Mouse (Mus musculus): ENCODE data around the gene Gnl3. TPM values are rescaled to one million over a fixed set of nuclear protein-coding genes. Genes with fewer than 3 reads are reported as not detected.
A peak's percentile ranks its signal among the peaks of the same experiment; 100 is the strongest.

Gnl3 gene
- total RNA-seq (2012; rRNA removed) (136 and 207 TPM in 2 replicates), total RNA-seq (2014; rRNA removed) (321 and 385 TPM in 2 replicates), polyA plus RNA-seq (2012; ENCODE audit: insufficient read length, low read depth) (364 and 365 TPM in 2 replicates)

- no peak; the same call in 1 of the 2 replicates for TF ChIP-seq GABPA (IDR thresholded peaks at IDR 0.05; ENCODE audit: insufficient replicate concordance, low read depth, low read length)
- peak; percentile 99 for TF ChIP-seq MYC (IDR thresholded peaks at IDR 0.05; ENCODE audit: low read depth, low read length)
- TF ChIP-seq UBTF (IDR thresholded peaks at IDR 0.05; ENCODE audit: low read depth, low read length) = no peak
- TF ChIP-seq JUND (conservative IDR thresholded peaks at IDR 0.05; ENCODE audit: low read depth, low read length) = no peak
- 0 out of 2 replicates have a peak, but pooled peaks have one; percentile 19 for TF ChIP-seq ETS1 (conservative IDR thresholded peaks at IDR 0.05; ENCODE audit: low read depth, low read length)
- peak; percentile 92 for TF ChIP-seq TCF12 (IDR thresholded peaks at IDR 0.05; ENCODE audit: low read depth, low read length)
- peak; percentile 83; the same call in 1 of the 2 replicates for TF ChIP-seq KAT2A (IDR thresholded peaks at IDR 0.05; ENCODE audit: insufficient replicate concordance, low read length)
- TF ChIP-seq MAX (IDR thresholded peaks at IDR 0.05; ENCODE audit: low read length) = peak; percentile 99
- peak; percentile 44; the same call in 1 of the 2 replicates for TF ChIP-seq MEF2A (IDR thresholded peaks at IDR 0.05; ENCODE audit: borderline replicate concordance, low read depth, low read length)
- TF ChIP-seq MXI1 (IDR thresholded peaks at IDR 0.05; ENCODE audit: low read depth, low read length) = peak; percentile 99
- peak; percentile 80 for TF ChIP-seq HCFC1 (IDR thresholded peaks at IDR 0.05; ENCODE audit: low read depth, low read length)
- TF ChIP-seq PAX5 (IDR thresholded peaks at IDR 0.05; ENCODE audit: low read length) = no peak
- TF ChIP-seq RAD21 (IDR thresholded peaks at IDR 0.05; ENCODE audit: low read depth, low read length) = no peak
- no peak for TF ChIP-seq ZNF384 (IDR thresholded peaks at IDR 0.05; ENCODE audit: low read depth, low read length)
- TF ChIP-seq POLR2A (IDR thresholded peaks at IDR 0.05; ENCODE audit: low read depth, low read length) = peak; percentile 95
- no peak for TF ChIP-seq CHD2 (IDR thresholded peaks at IDR 0.05; ENCODE audit: low read length)
- TF ChIP-seq CHD1 (IDR thresholded peaks at IDR 0.05; ENCODE audit: low read depth, low read length) = no peak
- no peak for TF ChIP-seq RCOR1 (conservative IDR thresholded peaks at IDR 0.05; ENCODE audit: low read depth, low read length)
- TF ChIP-seq SIN3A (IDR thresholded peaks at IDR 0.05; ENCODE audit: low read length) = no peak; the same call in 1 of the 2 replicates
- no peak for TF ChIP-seq CTCF (conservative IDR thresholded peaks at IDR 0.05 in 1 of 2, IDR thresholded peaks at IDR 0.05 in 1 of 2; ENCODE audit: low read depth in 2 of 2, low read length in 2 of 2)
- peak; percentile 87 for TF ChIP-seq NELFE (IDR thresholded peaks at IDR 0.05; ENCODE audit: low read depth, low read length)
- peak; percentile 36 for TF ChIP-seq USF1 (IDR thresholded peaks at IDR 0.05; ENCODE audit: low read depth, low read length)
- TF ChIP-seq MAZ (IDR thresholded peaks at IDR 0.05; ENCODE audit: low read depth, low read length) = peak; percentile 79; the same call in 1 of the 2 replicates
- TF ChIP-seq JUN (IDR thresholded peaks at IDR 0.05; ENCODE audit: insufficient read depth, low read depth, low read length) = no peak
- peak; percentile 99 for TF ChIP-seq BHLHE40 (IDR thresholded peaks at IDR 0.05; ENCODE audit: low read depth, low read length)
- TF ChIP-seq ZKSCAN1 (IDR thresholded peaks at IDR 0.05; ENCODE audit: borderline replicate concordance, low read depth, low read length) = no peak
- 0 out of 2 replicates have a peak, but pooled peaks have one; percentile 33 for TF ChIP-seq TBP (conservative IDR thresholded peaks at IDR 0.05; ENCODE audit: low read depth, low read length)
- TF ChIP-seq NRF1 (IDR thresholded peaks at IDR 0.05; ENCODE audit: low read depth, low read length) = peak; percentile 88
- TF ChIP-seq ELF1 (IDR thresholded peaks at IDR 0.05; ENCODE audit: low read depth, low read length) = peak; percentile 29; the same call in 1 of the 2 replicates
- no peak for TF ChIP-seq SMC3 (IDR thresholded peaks at IDR 0.05; ENCODE audit: low read depth, low read length)
- TF ChIP-seq E2F4 (IDR thresholded peaks at IDR 0.05; ENCODE audit: insufficient replicate concordance, low read depth, low read length) = no peak
- peak; percentile 63; the same call in 1 of the 2 replicates for TF ChIP-seq POLR2AphosphoS2 (IDR thresholded peaks at IDR 0.05; ENCODE audit: low read depth, low read length)
- no peak for TF ChIP-seq USF2 (conservative IDR thresholded peaks at IDR 0.05; ENCODE audit: low read depth, low read length)
- TF ChIP-seq EP300 (IDR thresholded peaks at IDR 0.05; ENCODE audit: low read length) = no peak
- TF ChIP-seq IRF4 (IDR thresholded peaks at IDR 0.05; ENCODE audit: low read depth, low read length) = no peak; the same call in 1 of the 2 replicates
- peak; percentile 72 for TF ChIP-seq ZMIZ1 (IDR thresholded peaks at IDR 0.05; ENCODE audit: low read depth, low read length)
- TF ChIP-seq ZC3H11A (IDR thresholded peaks at IDR 0.05; ENCODE audit: low read depth, low read length) = no peak
Observed at GRCm38 (mm10) chr14:31018860-31019291, at the start of gene Gnl3, which contains the start of gene Pbrm1. TSS of gene Gnl3 (minus strand) at chr14:31019152. TSS of gene Pbrm1 (plus strand) at chr14:31019138.

More at GRCm38 (mm10) chr14:31018860-31019291, at the start of gene Gnl3, which contains the start of gene Pbrm1:
- peak; percentile 95 for DNase-seq (ENCODE audit: extremely low read depth)
- dilution Hi-C loops (cut with MboI; ENCODE audit: extremely low pct_ligation_motif_present, extremely low pct_unique_long_range_greater_than_20kb, low sequenced_read_pairs) (no loop called here), in situ Hi-C loops (cut with MboI; ENCODE audit: low pct_ligation_motif_present, low pct_unique_long_range_greater_than_20kb, low sequenced_read_pairs) (no loop called here)
- Histone ChIP-seq H3K36me3 (replicated peaks in 1 of 2; ENCODE audit: control insufficient read depth in 1 of 2, insufficient read depth in 1 of 2, low read length in 1 of 2) (peaks cover 30 to 54% of the 10 kb centered on the region in 2 experiments), H3K9me3 (replicated peaks; ENCODE audit: low read length) (no peaks in the 10 kb centered on the region), H3K4me2 (ENCODE audit: insufficient read depth, low read depth, poor library complexity, severe bottlenecking) (peak within 1 kb of the TSS; percentile 99), H3K27ac (ENCODE audit: insufficient read depth, low read depth) (peak within 1 kb of the TSS; percentile 78), H3K4me3 (replicated peaks in 1 of 3; ENCODE audit: low read depth in 2 of 3, low read length in 2 of 3, poor library complexity in 1 of 3) (peak within 1 kb of the TSS; percentile 96 to 99 (median 98)), H3K27me3 (replicated peaks) (no peaks in the 10 kb centered on the region), H3K4me1 (ENCODE audit: control insufficient read depth in 1 of 2, insufficient read depth in 2 of 2) (peaks cover 9 to 62% of the 10 kb centered on the region in 2 experiments), H3K79me2 (replicated peaks; ENCODE audit: control insufficient read depth, extremely low read depth, insufficient read depth, poor library complexity, severe bottlenecking) (peaks cover 64% of the 10 kb centered on the region), H3K9ac (ENCODE audit: insufficient read depth, low read depth) (peak within 1 kb of the TSS; percentile 98)

Data from CH12.LX (cell line).